Mouse (Mus musculus) CD8-positive naive resting alpha-beta T cell, adult 57 days (primary cell): ENCODE results near the gene Hadh. TPM values are rescaled to one million over a fixed set of nuclear protein-coding genes. Genes with fewer than 3 reads are reported as not detected.

ENCODE experiments used
- total RNA-seq: library from RNA; stranded (reverse); gene quantifications from one replicate; pipeline ENCODE4 v1.2.4, GENCODE M21; 2023

Hadh gene
- total RNA-seq: 24.5 TPM

GRCm38 (mm10) chr3:131271559-131272373 lies at the start of gene Hadh:
Hadh (minus strand) TSS chr3:131272101.

GRCm38 (mm10) chr3:131302452-131303319 lies 30.8 kb upstream of the Hadh start, which contains the start of gene Cyp2u1:
Cyp2u1 (minus strand) TSS chr3:131303227.

Other genes starting within 250 kb of the Hadh start
- 785 TPM for gene Lef1, start 161.6 kb downstream of the Hadh start, total RNA-seq
- 1.2 TPM for gene Cyp2u1, start 31.1 kb upstream of the Hadh start, total RNA-seq
- 0.80 TPM for gene Sgms2, start 219.3 kb upstream of the Hadh start, total RNA-seq